Mouse (Mus musculus) macrophage (primary cell): ENCODE data around the gene Ankrd63. TPM values are rescaled to one million over a fixed set of nuclear protein-coding genes. Genes with fewer than 3 reads are reported as not detected.

Source experiments
- H3K27ac ChIP-seq: fragments of 350-480 bp; formaldehyde crosslinking; 2 replicates; pipeline ENCODE4 v1.9.0; 2021
- H3K36me3 ChIP-seq: fragments of 350-480 bp; formaldehyde crosslinking; 2 replicates; pipeline ENCODE4 v1.9.0; 2021; ENCODE audit errors: inconsistent target
- H3K4me3 ChIP-seq: fragments of 350-480 bp; formaldehyde crosslinking; 2 replicates; pipeline ENCODE4 v1.9.0; 2021; ENCODE audit errors: inconsistent target
- H3K79me2 ChIP-seq: fragments of 350-480 bp; formaldehyde crosslinking; 2 replicates; pipeline ENCODE4 v1.9.0; 2021; ENCODE audit errors: inconsistent target
- WGBS: methylation state at CpG from one replicate; pipeline ENCODE4 v1.1.7; 2026; ENCODE audit warnings: inconsistent platforms; ENCODE audit not compliant: missing documents; 5-methylcytosine and 5-hydroxymethylcytosine counted together
- polyA plus RNA-seq: library from polyadenylated mRNA; stranded (reverse); fragments of 250-400 nt; gene quantifications from 3 replicates; pipeline ENCODE4 v1.2.4, GENCODE M21; 2018; ENCODE audit warnings: inconsistent platforms

The Ankrd63 gene
- polyA plus RNA-seq, 1 experiment from 2014 or later = not detected

DNA sequence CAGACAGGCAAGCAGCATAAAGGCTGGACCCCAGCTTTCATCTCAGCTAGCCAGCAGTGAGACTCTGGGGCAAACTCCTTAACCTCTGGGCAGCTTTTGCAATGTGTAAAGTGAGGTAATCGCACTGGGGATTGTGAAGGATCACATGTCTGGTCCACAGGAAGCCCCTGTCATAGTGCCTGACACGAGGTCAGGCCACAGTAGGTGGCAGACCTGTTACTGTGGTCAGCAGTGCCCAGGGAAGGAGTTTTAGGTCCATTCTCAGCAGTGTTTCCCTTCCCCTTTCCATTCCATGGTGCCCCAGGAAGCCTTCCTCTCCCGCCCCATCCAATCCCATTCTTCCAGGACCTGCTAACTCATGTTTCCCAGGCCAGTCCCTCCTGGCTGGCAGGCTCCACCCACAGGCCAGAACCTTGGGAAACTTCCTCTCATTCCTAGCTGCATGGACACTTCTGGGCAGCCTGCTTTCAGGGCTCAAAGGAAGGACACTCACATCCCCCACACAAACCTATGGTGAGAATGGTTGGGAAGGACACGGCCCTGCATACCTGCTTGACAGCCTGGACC, 6.0 kb upstream of the Ankrd63 start:
- 54% methylated on average over 4 of the region's 4 CpGs for WGBS
- Histone ChIP-seq H3K79me2 (no peaks in the 10 kb centered on the region), H3K36me3 (0 out of 2 replicates have a peak, but pooled peaks cover 4% of the 10 kb centered on the region), H3K27ac (no peak overlapping the region), H3K4me3 (no peak overlapping the region)

DNA sequence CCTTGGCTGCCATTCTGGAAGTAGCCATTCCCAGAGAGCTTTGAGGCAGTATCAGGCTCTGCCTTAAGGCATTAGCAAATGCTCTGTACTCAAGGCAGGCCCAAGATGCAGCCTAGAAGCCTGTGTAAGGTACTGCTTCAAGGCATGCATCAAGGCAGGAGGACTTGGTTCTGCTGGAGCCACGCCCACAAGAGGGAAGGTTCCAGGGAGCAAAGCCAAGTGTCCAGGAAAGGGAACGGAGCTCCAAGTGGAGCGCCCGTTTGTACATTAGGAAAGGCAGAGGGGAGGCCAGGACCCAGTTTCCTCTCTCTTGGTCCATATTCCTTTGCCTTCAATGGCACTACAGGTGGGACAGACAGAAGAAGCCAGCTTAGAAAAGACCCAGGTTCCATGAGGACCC, 4.7 kb upstream of the Ankrd63 start:
- Histone ChIP-seq H3K36me3 (0 out of 2 replicates have a peak, but pooled peaks cover 4% of the 10 kb centered on the region), H3K4me3 (no peak overlapping the region), H3K27ac (no peak overlapping the region), H3K79me2 (no peaks in the 10 kb centered on the region)
- 92% methylated on average over 4 of the region's 4 CpGs for WGBS

DNA sequence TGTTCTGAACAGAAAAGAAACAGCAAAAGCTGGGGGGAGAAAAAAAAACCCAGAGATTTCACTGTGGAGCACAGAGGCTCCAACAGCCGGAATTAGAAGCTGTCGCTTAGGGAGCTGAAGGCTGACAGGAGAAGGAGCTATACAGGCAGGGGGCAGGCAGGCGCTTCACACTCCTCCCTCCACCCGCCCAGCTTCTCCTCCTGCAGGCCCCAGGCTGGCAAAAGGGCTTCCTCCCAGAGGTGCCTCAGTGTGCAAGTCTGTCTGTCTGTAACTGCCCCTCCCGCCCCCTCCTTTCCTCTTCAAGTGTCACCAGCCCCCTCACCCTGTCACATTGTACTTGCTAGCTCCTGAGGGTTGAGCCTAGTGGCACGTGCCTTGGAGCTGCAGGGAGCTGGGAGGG, 2.7 kb upstream of the Ankrd63 start:
- WGBS = 31% methylated on average over 4 of the region's 6 CpGs
- Histone ChIP-seq H3K79me2 (no peaks in the 10 kb centered on the region), H3K27ac (no peak overlapping the region), H3K36me3 (0 out of 2 replicates have a peak, but pooled peaks cover 4% of the 10 kb centered on the region), H3K4me3 (no peak overlapping the region)

DNA sequence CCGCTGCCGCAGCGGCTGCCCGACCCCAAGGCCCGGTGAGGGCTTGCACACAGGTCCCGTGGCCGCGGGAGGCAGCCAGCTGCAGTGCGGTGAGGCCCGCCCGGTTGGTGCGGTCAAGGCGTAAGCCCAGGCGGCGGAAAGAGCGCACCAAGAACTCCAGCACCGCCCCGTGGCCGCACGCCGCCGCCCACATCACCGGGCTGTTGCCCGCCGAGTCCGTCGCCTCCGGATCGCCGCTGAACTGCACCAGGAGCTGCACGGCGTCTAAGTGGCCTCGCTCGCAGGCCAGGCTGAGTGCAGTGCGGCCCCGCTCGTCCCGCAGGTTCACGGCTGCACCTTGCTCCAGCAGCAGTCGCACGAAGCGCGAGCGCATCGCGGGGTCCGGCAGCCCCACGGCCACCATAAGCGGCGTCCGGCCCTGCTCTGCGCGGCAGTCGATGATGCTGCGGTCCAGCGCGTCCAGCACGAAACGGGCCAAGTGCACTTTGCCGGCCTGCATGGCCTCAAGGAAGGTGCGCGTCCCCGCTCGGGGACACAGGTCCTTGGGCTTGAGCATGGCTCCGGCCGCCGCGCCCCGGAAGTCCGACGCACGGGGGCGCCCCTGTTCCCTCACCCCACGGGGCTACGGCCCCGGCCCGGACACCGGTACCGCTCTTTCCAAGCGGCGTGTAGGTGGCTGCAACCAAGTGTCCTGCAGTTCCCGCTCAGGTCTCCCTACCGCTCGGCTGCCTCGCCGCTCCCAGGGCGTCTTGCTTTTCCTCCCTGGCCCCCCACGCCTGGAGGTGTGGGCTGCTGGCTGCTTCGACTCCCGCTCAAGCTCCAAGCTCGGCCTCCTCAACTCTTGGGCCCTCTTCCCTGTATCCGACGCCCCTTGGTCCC, 641 bp downstream of the Ankrd63 start:
- H3K36me3 ChIP-seq = no peaks in the 10 kb centered on the region
- 1% methylated on average over 92 of the region's 93 CpGs for WGBS
- H3K79me2 ChIP-seq = no peaks in the 10 kb centered on the region
- no peak overlapping the region for H3K4me3 ChIP-seq
- H3K27ac ChIP-seq = no peak overlapping the region

DNA sequence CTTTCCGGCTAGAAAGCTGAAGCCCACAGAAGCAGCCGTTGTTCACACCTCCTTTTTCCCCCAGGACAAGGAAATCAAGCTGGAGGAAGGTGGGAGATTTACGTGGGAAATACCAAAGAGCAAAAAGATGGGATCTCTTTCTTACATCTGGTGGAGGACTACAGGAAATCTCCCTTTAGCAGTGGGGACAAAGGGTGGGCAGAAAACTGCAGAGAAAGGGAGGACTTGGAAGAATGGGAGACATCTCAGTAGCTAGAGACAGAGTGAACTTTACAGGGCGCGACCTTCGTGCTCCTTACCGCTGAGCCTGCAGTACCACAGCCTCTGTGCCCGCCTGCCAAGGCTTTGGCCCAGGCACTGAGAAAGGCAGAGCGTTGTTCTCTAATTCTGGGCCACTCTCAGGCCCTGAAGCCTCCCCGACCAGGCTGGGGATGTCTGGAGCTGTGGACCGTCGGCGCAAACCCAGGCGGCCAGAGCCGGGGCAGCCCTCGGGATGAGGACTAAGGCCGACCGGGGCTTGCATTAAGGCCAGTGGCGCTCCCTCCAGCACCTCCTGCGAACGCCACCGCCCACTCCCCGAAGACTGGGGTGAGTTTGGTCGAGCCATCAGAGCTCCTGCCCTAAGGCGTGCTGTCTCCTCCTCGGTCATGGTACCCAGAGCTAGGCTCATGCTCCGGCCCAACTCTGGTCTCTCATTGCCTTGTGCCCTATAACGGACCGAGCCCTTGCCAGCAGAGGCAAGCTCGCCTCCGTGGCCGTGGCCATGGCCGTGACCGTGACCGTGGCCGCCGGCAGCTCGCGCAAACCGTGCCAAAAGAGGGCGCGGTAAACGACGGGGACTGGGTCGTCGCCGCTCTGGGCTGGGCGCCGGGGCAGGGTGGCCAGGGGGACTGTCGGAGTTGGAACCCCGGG, 1.5 kb downstream of the Ankrd63 start:
- no peak overlapping the region for H3K27ac ChIP-seq
- 45% methylated on average over 44 of the region's 51 CpGs for WGBS
- H3K79me2 ChIP-seq = no peaks in the 10 kb centered on the region
- no peaks in the 10 kb centered on the region for H3K36me3 ChIP-seq
- H3K4me3 ChIP-seq = no peak overlapping the region

DNA sequence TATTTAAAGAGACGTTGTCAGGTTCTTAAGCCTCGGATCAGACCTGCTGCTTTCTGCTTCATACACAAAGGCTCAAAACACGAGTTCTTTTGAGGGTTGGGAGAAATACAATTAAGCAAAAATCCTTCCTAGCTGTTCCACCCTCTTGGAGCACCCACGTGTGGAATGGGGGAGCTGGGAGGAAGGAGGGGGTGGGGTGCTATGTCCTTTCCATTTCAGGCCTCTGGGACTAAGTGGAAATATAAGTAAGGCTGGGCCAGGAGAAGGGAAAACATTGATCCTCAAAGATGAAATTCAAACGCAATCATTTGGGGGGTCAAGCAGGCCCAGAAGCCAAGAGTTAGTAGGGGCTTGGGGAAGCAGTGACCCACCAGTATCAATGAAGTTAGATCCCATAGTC, 2.6 kb downstream of the Ankrd63 start:
- no peaks in the 10 kb centered on the region for H3K36me3 ChIP-seq
- WGBS = 50% methylated on average over 5 of the region's 5 CpGs
- H3K4me3 ChIP-seq = no peak overlapping the region
- no peaks in the 10 kb centered on the region for H3K79me2 ChIP-seq
- no peak overlapping the region for H3K27ac ChIP-seq

DNA sequence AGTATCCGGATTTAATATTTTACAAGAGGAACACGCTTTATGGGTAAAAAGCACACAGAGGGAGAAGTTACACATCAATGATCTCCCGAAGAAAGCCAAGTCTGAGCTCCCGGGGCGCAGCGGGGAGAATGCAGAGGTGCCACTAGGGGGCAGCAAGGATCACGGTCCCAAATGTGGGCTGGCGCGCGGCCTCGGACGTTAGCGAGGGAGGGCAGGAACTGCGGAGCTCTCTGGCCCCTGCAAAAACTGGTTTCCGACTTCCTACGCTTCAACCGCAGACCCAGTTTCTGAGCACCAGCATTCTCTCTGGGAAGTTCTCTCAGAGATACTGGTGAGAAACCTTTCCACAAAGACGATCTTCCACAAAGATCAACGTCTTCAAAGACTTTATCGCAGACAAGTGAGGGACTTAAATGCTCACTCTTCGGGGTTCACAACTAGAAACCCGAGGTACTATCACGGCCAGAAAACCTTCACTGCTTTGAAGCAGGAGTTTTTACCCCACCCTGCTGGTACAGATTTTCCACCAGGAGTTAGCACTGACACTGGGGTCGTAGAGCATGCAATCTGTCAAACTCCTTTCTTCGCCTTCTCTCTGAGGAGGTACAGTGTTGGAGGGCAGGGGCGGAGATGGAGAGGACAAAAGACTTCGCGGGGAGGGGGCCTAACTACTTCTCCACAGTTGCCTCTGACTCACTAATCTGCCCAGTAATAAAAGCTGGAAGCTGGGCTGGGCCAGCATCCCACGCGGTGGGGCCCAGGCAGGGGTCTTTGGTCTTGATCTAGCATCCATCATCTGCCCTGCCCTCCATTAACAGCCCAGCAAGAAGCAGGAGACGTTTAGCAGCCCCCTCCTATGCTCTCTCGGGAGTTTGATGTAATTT, 3.3 kb downstream of the Ankrd63 start:
- Histone ChIP-seq H3K79me2 (no peaks in the 10 kb centered on the region), H3K36me3 (no peaks in the 10 kb centered on the region), H3K27ac (no peak overlapping the region), H3K4me3 (no peak overlapping the region)
- 8% methylated on average over 32 of the region's 32 CpGs for WGBS

DNA sequence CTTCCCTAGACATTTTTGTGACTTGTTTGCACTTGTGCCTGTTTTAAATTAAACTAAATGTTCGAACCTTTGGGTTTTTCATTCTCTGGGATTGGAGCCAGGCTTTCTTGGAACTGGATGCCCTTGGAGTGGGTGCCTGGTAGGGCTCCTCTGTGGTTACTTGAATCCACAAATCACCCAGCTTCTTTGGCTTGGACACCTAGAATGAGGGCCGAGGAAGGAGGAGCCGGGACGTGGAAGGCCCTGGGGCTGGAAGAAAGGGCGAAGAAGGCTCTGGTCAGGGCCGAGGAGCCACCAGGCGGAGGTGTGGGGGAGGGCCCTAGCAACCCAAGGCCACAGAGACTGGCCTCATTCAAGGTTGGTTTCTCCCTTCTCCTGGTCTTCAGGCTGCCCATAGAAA, 5.8 kb downstream of the Ankrd63 start:
- Histone ChIP-seq H3K36me3 (no peaks in the 10 kb centered on the region), H3K4me3 (no peak overlapping the region), H3K79me2 (no peaks in the 10 kb centered on the region), H3K27ac (no peak overlapping the region)
- WGBS = 71% methylated on average over 6 of the region's 7 CpGs

DNA sequence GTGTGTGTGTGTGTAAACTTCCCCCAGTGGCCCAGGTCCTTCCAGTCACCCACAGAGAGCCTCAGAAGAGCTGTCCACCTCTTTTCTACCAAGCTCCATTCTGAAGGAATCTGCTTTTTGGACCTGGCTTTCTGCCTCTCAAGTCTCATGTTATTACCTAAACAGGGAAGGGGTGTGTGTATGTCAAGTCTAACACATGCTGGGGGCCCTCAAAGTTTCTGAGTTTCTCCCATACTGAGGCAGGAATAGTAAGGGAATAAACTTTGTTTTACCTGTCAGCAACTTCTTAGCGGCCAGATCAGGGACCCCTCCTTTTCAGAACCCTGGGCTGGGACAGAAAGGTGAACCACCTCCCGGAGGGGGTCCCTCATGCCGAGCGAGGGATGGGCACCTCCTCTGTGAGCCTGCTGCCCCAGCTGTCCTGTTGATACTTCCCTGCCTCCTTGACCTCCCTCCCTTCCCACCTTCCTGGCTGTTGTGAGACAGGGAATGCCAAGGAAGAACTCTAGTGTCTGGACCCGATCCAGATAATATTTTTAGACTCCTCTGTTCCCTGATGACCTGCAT, 6.4 kb downstream of the Ankrd63 start:
- WGBS = 56% methylated on average over 5 of the region's 5 CpGs
- H3K36me3 ChIP-seq = no peaks in the 10 kb centered on the region
- H3K27ac ChIP-seq = no peak overlapping the region
- H3K79me2 ChIP-seq = no peaks in the 10 kb centered on the region
- no peak overlapping the region for H3K4me3 ChIP-seq

DNA sequence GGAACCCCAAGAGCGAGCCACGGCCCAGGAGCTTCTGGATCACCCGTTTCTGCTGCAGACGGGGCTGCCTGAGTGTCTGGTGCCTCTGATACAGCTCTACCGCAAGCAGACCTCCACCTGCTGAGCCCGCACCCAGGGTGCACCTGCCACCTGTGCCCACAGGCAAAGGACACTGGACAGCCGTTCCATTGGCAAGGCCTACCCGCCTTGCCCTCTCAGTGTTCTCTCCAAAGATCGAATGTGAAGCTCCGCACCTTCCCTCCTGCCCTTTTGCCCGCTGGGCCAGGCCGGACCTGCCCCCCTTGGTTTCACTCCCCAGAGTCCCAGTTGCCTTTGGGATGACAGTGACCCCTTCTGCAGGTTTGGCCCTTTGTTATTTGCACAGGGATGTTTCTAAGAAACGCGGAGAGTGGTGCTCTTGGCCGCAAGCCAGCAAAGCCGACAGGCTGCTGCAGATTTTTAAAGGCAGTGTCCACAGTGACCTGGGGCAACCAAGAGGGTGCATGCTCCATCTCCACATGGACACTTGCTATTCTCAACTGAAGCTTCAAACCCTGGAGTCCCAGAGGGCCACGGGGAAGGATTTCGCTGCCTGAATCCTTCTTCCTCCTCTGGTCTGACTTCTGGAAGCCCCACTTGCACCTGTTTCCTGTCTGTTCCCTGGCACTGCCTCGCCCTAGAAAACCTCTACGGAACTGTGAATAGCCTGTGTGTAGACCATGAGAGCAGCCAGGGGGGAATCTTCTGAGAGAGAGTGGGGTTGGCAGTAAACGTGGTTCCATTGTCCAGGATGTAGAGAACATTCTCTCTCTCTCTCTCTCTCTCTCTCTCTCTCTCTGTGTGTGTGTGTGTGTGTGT, 7.1 kb downstream of the Ankrd63 start:
- Histone ChIP-seq H3K79me2 (no peaks in the 10 kb centered on the region), H3K4me3 (no peak overlapping the region), H3K27ac (no peak overlapping the region), H3K36me3 (no peaks in the 10 kb centered on the region)
- 42% methylated on average over 21 of the region's 21 CpGs for WGBS

DNA sequence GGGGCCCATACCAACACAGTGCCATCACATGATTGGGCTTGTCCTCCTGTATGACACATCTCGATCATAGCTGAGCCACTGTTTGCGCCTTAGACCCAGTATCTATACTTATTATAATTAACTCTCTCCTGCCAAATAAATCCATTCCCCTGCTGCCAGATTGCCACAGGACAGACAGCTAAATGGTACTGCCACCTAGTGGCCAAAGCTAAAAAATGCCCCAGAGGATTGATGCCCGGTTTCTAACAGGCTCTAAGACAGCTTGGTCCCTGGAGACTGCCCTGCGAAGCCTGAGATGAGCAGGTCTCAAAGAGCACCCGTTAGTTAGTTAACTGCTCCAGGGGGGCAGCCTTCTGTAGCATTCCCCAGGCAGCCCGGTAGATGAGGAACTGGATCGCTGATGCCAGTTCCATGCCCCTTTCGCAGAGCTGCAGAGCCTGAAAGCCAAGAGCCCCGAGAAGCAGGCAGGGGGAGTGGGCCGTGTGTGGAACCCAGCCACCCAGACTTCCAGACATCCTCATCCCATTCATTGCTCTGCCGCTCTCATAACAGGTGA, 8.0 kb downstream of the Ankrd63 start:
- no peak overlapping the region for H3K27ac ChIP-seq
- H3K79me2 ChIP-seq = no peaks in the 10 kb centered on the region
- no peaks in the 10 kb centered on the region for H3K36me3 ChIP-seq
- no peak overlapping the region for H3K4me3 ChIP-seq
- WGBS = 32% methylated on average over 11 of the region's 11 CpGs

DNA sequence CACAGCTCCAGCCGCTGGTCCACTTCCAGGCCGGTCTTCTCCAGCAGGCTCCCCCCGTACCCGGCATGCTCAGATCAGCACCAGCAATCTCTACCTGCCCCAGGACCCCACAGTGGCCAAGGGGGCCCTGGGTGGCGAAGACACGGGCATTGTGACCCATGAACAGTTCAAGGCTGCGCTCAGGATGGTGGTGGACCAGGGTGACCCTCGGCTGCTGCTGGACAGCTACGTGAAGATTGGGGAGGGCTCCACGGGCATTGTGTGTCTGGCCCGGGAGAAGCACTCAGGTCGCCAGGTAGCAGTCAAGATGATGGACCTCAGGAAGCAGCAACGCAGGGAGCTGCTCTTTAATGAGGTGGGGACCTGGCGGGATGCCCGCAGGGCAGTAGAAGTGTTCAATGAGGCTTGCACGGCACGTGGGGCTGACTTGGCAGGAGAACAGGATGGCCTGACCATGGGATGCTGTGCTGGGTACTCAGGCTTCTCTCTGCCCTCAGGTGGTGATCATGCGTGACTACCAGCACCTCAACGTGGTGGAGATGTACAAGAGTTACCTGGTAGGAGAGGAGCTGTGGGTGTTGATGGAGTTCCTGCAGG, 10.3 kb downstream of the Ankrd63 start:
- H3K36me3 ChIP-seq = no peaks in the 10 kb centered on the region
- no peaks in the 10 kb centered on the region for H3K79me2 ChIP-seq
- H3K27ac ChIP-seq = no peak overlapping the region
- no peak overlapping the region for H3K4me3 ChIP-seq
- WGBS = 88% methylated on average over 19 of the region's 19 CpGs
